In genomic region chr3:152347227-152347626, GRCm38 (mm10) we compare ENCODE assay signal across 8 mouse cellular contexts. TPM values are rescaled to one million over a fixed set of nuclear protein-coding genes. Genes with fewer than 3 reads are reported as not detected.
DNase-seq lines count a peak whose midpoint lies in the region; ATAC-seq lines count a peak whose summit lies in the region.

No protein-coding gene starts in this region.

- H3K9ac ChIP-seq in kidney, embryonic 14.5 days (ENCODE audit: low read depth, low read length): peak overlapping the region; percentile 82
- peak overlapping the region; percentile 96 for H3K9ac ChIP-seq in hindbrain, embryonic 16.5 days (ENCODE audit: low read depth, low read length)
- H3K9ac ChIP-seq in midbrain, embryonic 16.5 days (ENCODE audit: low read depth, low read length): peak overlapping the region; percentile 88

- H3K36me3 ChIP-seq in kidney, embryonic 14.5 days (ENCODE audit: control insufficient read depth, insufficient read depth, low read length): no peaks in the 10 kb centered on the region
- no peaks in the 10 kb centered on the region for H3K36me3 ChIP-seq in hindbrain, embryonic 16.5 days (ENCODE audit: control insufficient read depth, insufficient read depth, low read length)
- no peaks in the 10 kb centered on the region for H3K36me3 ChIP-seq in midbrain, embryonic 16.5 days (ENCODE audit: control insufficient read depth, insufficient read depth, low read length)

- DNase-seq in kidney, adult 11 months: no peak
- no peak for DNase-seq in B cell, adult 2 months
- no peak for DNase-seq in embryo, embryonic 11 days
- no peak for DNase-seq in urinary bladder, postnatal 25 days (ENCODE audit: low spot score)

- whole genome bisulfite sequencing in kidney, embryonic 14.5 days: 43% methylated on average over 3 of the region's 3 CpGs
- WGBS in hindbrain, embryonic 16.5 days: 33% methylated on average over 3 of the region's 3 CpGs
- 43% methylated on average over 3 of the region's 3 CpGs for WGBS in midbrain, embryonic 16.5 days

- peak overlapping the region; percentile 70 for H3K4me3 ChIP-seq in kidney, embryonic 14.5 days (ENCODE audit: low read length)
- H3K4me3 ChIP-seq in brown adipose tissue, adult 24 weeks (ENCODE audit: insufficient read depth, low read depth, low read length): peak overlapping the region; percentile 94
- peak overlapping the region; percentile 92 for H3K4me3 ChIP-seq in hindbrain, embryonic 16.5 days (ENCODE audit: low read length)
- peak overlapping the region; percentile 84 for H3K4me3 ChIP-seq in midbrain, embryonic 16.5 days (ENCODE audit: low read depth, low read length)

- H3K4me1 ChIP-seq in kidney, embryonic 14.5 days (ENCODE audit: control insufficient read depth, insufficient read depth, low read length): peaks cover 14% of the 10 kb centered on the region
- H3K4me1 ChIP-seq in brown adipose tissue, adult 24 weeks (ENCODE audit: control insufficient read depth, insufficient read depth, insufficient read length, low read length): peaks cover 7% of the 10 kb centered on the region
- peaks cover 5% of the 10 kb centered on the region for H3K4me1 ChIP-seq in hindbrain, embryonic 16.5 days (ENCODE audit: control insufficient read depth, insufficient read depth, low read depth, low read length)
- peaks cover 30% of the 10 kb centered on the region for H3K4me1 ChIP-seq in midbrain, embryonic 16.5 days (ENCODE audit: control insufficient read depth, insufficient read depth, low read length)

- no peaks in the 10 kb centered on the region for H3K9me3 ChIP-seq in kidney, embryonic 14.5 days (ENCODE audit: control insufficient read depth, low read length)
- H3K9me3 ChIP-seq in hindbrain, embryonic 16.5 days (ENCODE audit: control insufficient read depth, low read length): no peaks in the 10 kb centered on the region
- no peaks in the 10 kb centered on the region for H3K9me3 ChIP-seq in midbrain, embryonic 16.5 days (replicated peaks; ENCODE audit: control insufficient read depth, low read length, poor library complexity, severe bottlenecking)

- H3K4me2 ChIP-seq in kidney, embryonic 14.5 days (replicated peaks; ENCODE audit: low read depth, low read length): peak overlapping the region; percentile 55
- H3K4me2 ChIP-seq in hindbrain, embryonic 16.5 days (ENCODE audit: low read length): peak overlapping the region; percentile 58
- peak overlapping the region; percentile 90 for H3K4me2 ChIP-seq in midbrain, embryonic 16.5 days (ENCODE audit: low read length)

- H3K27me3 ChIP-seq in kidney, embryonic 14.5 days (ENCODE audit: control insufficient read depth, insufficient read depth, low read length): no peaks in the 10 kb centered on the region
- H3K27me3 ChIP-seq in hindbrain, embryonic 16.5 days (replicated peaks; ENCODE audit: control insufficient read depth, insufficient read depth, low read length): no peaks in the 10 kb centered on the region
- H3K27me3 ChIP-seq in midbrain, embryonic 16.5 days (ENCODE audit: control insufficient read depth, insufficient read depth, low read depth, low read length): no peaks in the 10 kb centered on the region

- no peak for ATAC-seq in kidney, embryonic 14.5 days (ENCODE audit: low FRiP score, low TSS enrichment)
- ATAC-seq in hindbrain, embryonic 16.5 days: no peak
- no peak for ATAC-seq in midbrain, embryonic 16.5 days

- no peak overlapping the region for H3K27ac ChIP-seq in kidney, embryonic 14.5 days (ENCODE audit: low read depth, low read length)
- peak overlapping the region; percentile 67 for H3K27ac ChIP-seq in brown adipose tissue, adult 24 weeks (replicated peaks; ENCODE audit: low read depth, low read length)
- peak overlapping the region; percentile 87 for H3K27ac ChIP-seq in hindbrain, embryonic 16.5 days (ENCODE audit: low read depth, low read length)
- H3K27ac ChIP-seq in midbrain, embryonic 16.5 days (ENCODE audit: low read length): peak overlapping the region; percentile 89

RNA-seq across cellular contexts. Expression of gene Usp33, which starts 0.9 kb away (rescaled TPM):
- 18.8 and 44.4 TPM in 2 replicates for polyA plus RNA-seq in kidney, embryonic 14.5 days (2014; fragmentation: Nextera tagmentation; extraction: Ambion mirVana)
- 21.6 and 24.1 TPM in 2 replicates for polyA plus RNA-seq in brown adipose tissue, adult 24 weeks (2012; ENCODE audit: insufficient read depth, insufficient read length, missing spikeins)
- polyA plus RNA-seq in hindbrain, embryonic 16.5 days (2015; fragmentation: Nextera tagmentation; extraction: Ambion mirVana): 82.4 and 91.2 TPM in 2 replicates
- 99.6 and 102 TPM in 2 replicates for polyA plus RNA-seq in midbrain, embryonic 16.5 days (2015; fragmentation: Nextera tagmentation; extraction: Ambion mirVana)

RNA-seq across cellular contexts. Expression of gene Miga1, which starts 7.0 kb away (rescaled TPM):
- 14.0 and 23.7 TPM in 2 replicates for polyA plus RNA-seq in kidney, embryonic 14.5 days (2014; fragmentation: Nextera tagmentation; extraction: Ambion mirVana)
- polyA plus RNA-seq in brown adipose tissue, adult 24 weeks (2012; ENCODE audit: insufficient read depth, insufficient read length, missing spikeins): 1.7 and 3.4 TPM in 2 replicates
- 17.7 and 19.0 TPM in 2 replicates for polyA plus RNA-seq in hindbrain, embryonic 16.5 days (2015; fragmentation: Nextera tagmentation; extraction: Ambion mirVana)
- 18.4 and 19.3 TPM in 2 replicates for polyA plus RNA-seq in midbrain, embryonic 16.5 days (2015; fragmentation: Nextera tagmentation; extraction: Ambion mirVana)

RNA-seq across cellular contexts. Expression of gene Zzz3, which starts 48.0 kb away (rescaled TPM):
- polyA plus RNA-seq in kidney, embryonic 14.5 days (2014; fragmentation: Nextera tagmentation; extraction: Ambion mirVana): 37.4 and 70.8 TPM in 2 replicates
- polyA plus RNA-seq in brown adipose tissue, adult 24 weeks (2012; ENCODE audit: insufficient read depth, insufficient read length, missing spikeins): 13.0 and 15.2 TPM in 2 replicates
- 23.4 and 24.8 TPM in 2 replicates for polyA plus RNA-seq in hindbrain, embryonic 16.5 days (2015; fragmentation: Nextera tagmentation; extraction: Ambion mirVana)
- 27.1 and 32.9 TPM in 2 replicates for polyA plus RNA-seq in midbrain, embryonic 16.5 days (2015; fragmentation: Nextera tagmentation; extraction: Ambion mirVana)
